8 mouse cellular contexts compared by ENCODE assay signal in the genomic region with DNA sequence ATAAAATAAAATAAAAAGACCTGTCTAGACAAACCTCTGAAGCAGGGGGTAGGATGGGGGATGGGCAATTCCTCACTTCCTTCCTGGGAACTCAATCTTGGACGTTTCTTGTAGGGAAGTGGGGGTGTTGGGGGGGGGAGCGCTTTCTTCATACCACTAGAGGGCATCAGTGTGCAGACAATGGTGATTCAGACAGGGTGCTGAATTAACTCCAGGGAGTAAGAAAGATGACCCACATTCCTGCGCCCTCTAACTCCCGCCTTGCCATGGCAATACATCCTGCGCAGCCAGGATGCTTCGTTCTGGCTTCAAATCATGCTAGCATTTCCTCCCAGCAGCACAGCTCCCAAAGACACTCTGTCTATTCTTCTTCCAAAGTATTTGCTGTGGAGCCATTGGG.
DNase-seq lines count a peak whose midpoint lies in the region; ATAC-seq and TF ChIP-seq lines count a peak whose summit lies in the region.
"Had no signal": no experiment of that assay in that cellular context is flagged by ENCODE, and none has a peak within 500 bp of the region (broad histone marks: within the 10 kb centered on the region; RNA-seq: fewer than 3 reads in every experiment).

No protein-coding gene starts in this region.

- H3K4me3 ChIP-seq in intestine, embryonic 14.5 days (ENCODE audit: low read depth, low read length) = no peak overlapping the region
- H3K4me3 ChIP-seq in intestine, embryonic 16.5 days (ENCODE audit: low read length) = no peak overlapping the region
- no peak overlapping the region for H3K4me3 ChIP-seq in testis, adult 2 months (ENCODE audit: control insufficient read depth, low read depth, low read length)
- H3K4me3 ChIP-seq in embryonic facial prominence, embryonic 10.5 days = no peak overlapping the region
- no peak overlapping the region for H3K4me3 ChIP-seq in stomach, postnatal 0 days (ENCODE audit: low read depth, low read length)
- H3K4me3 ChIP-seq: neural tube, embryonic 13.5 days had no signal

- no peaks in the 10 kb centered on the region for H3K9me3 ChIP-seq in intestine, embryonic 14.5 days (ENCODE audit: control insufficient read depth, low read length)
- no peaks in the 10 kb centered on the region for H3K9me3 ChIP-seq in intestine, embryonic 16.5 days (ENCODE audit: control insufficient read depth, low read length)
- no peaks in the 10 kb centered on the region for H3K9me3 ChIP-seq in embryonic facial prominence, embryonic 10.5 days
- no peaks in the 10 kb centered on the region for H3K9me3 ChIP-seq in stomach, postnatal 0 days (ENCODE audit: control insufficient read depth, low read length)
- H3K9me3 ChIP-seq: neural tube, embryonic 13.5 days had no signal

- H3K4me2 ChIP-seq in intestine, embryonic 14.5 days (ENCODE audit: low read length) = no peak overlapping the region
- H3K4me2 ChIP-seq in intestine, embryonic 16.5 days (ENCODE audit: low read depth, low read length) = no peak overlapping the region
- no peak overlapping the region for H3K4me2 ChIP-seq in stomach, postnatal 0 days (replicated peaks; ENCODE audit: low read depth)
- H3K4me2 ChIP-seq: neural tube, embryonic 13.5 days had no signal

- peak; percentile 54 for DNase-seq in intestine, embryonic 14.5 days (ENCODE audit: low spot score)
- no peak for DNase-seq in testis, postnatal 10 days (ENCODE audit: low spot score)
- DNase-seq in embryonic facial prominence, embryonic 10.5 days (ENCODE audit: low spot score) = peak; percentile 53
- DNase-seq in stomach, postnatal 0 days (ENCODE audit: low spot score) = peak; percentile 36
- no peak for DNase-seq in right cerebral cortex, postnatal 25 days

- no peak for TF ChIP-seq POLR2A in testis, adult 2 months (IDR thresholded peaks at IDR 0.05; ENCODE audit: control insufficient read depth, low read depth, low read length)

- WGBS in intestine, embryonic 14.5 days = 23% methylated on average over 6 of the region's 6 CpGs
- WGBS in intestine, embryonic 16.5 days = 11% methylated on average over 6 of the region's 6 CpGs
- 12% methylated on average over 6 of the region's 6 CpGs for WGBS in embryonic facial prominence, embryonic 10.5 days
- 21% methylated on average over 6 of the region's 6 CpGs for WGBS in stomach, postnatal 0 days

- ATAC-seq in intestine, embryonic 14.5 days (replicated peaks; ENCODE audit: low FRiP score, low TSS enrichment, low read depth) = no peak
- ATAC-seq in intestine, embryonic 16.5 days = no peak
- no peak for ATAC-seq in stomach, postnatal 0 days (ENCODE audit: low FRiP score, low TSS enrichment)

- no peak for TF ChIP-seq EP300 in stomach, postnatal 0 days (optimal IDR thresholded peaks at IDR 0.05)

- H3K9ac ChIP-seq in intestine, embryonic 14.5 days (ENCODE audit: low read length) = no peak overlapping the region
- H3K9ac ChIP-seq in intestine, embryonic 16.5 days (ENCODE audit: low read depth, low read length) = no peak overlapping the region
- H3K9ac ChIP-seq in stomach, postnatal 0 days (ENCODE audit: low read length) = no peak overlapping the region
- H3K9ac ChIP-seq: neural tube, embryonic 13.5 days had no signal

- no peaks in the 10 kb centered on the region for H3K4me1 ChIP-seq in intestine, embryonic 14.5 days (replicated peaks; ENCODE audit: control insufficient read depth, insufficient read depth, low read length)
- no peaks in the 10 kb centered on the region for H3K4me1 ChIP-seq in intestine, embryonic 16.5 days (ENCODE audit: control insufficient read depth, insufficient read depth, low read length)
- peaks cover 2% of the 10 kb centered on the region; the same call in 1 of the 2 replicates for H3K4me1 ChIP-seq in testis, adult 2 months (ENCODE audit: control insufficient read depth, insufficient read depth, low read length)
- 0 out of 2 replicates have a peak, but pooled peaks cover 3% of the 10 kb centered on the region for H3K4me1 ChIP-seq in embryonic facial prominence, embryonic 10.5 days
- H3K4me1 ChIP-seq in stomach, postnatal 0 days (replicated peaks; ENCODE audit: control insufficient read depth, insufficient read depth) = no peaks in the 10 kb centered on the region

- no peaks in the 10 kb centered on the region for H3K27me3 ChIP-seq in intestine, embryonic 14.5 days (replicated peaks; ENCODE audit: control insufficient read depth, insufficient read depth, low read length)
- H3K27me3 ChIP-seq in intestine, embryonic 16.5 days (replicated peaks; ENCODE audit: control insufficient read depth, insufficient read depth, low read length) = no peaks in the 10 kb centered on the region
- H3K27me3 ChIP-seq in testis, adult 2 months (ENCODE audit: control insufficient read depth, insufficient read depth, low read length) = no peaks in the 10 kb centered on the region
- no peaks in the 10 kb centered on the region for H3K27me3 ChIP-seq in embryonic facial prominence, embryonic 10.5 days (replicated peaks; ENCODE audit: low read depth, poor library complexity, severe bottlenecking)
- no peaks in the 10 kb centered on the region for H3K27me3 ChIP-seq in stomach, postnatal 0 days (ENCODE audit: control insufficient read depth, insufficient read depth, low read length)
- H3K27me3 ChIP-seq: neural tube, embryonic 13.5 days had no signal

- peak; percentile 6; the same call in 1 of the 2 replicates for TF ChIP-seq CTCF in testis, adult 2 months (IDR thresholded peaks at IDR 0.05; ENCODE audit: control insufficient read depth, insufficient read depth, insufficient replicate concordance, low read depth, low read length)
- TF ChIP-seq CTCF in stomach, postnatal 0 days (IDR thresholded peaks at IDR 0.05; ENCODE audit: low read depth) = peak; percentile 70

- H3K27ac ChIP-seq in intestine, embryonic 14.5 days (ENCODE audit: low read depth) = no peak overlapping the region
- no peak overlapping the region for H3K27ac ChIP-seq in intestine, embryonic 16.5 days (ENCODE audit: low read length)
- H3K27ac ChIP-seq in testis, adult 2 months (ENCODE audit: control insufficient read depth, insufficient read depth, low read depth, low read length) = no peak overlapping the region
- no peak overlapping the region for H3K27ac ChIP-seq in embryonic facial prominence, embryonic 10.5 days (replicated peaks)
- H3K27ac ChIP-seq in stomach, postnatal 0 days (replicated peaks) = no peak overlapping the region
- H3K27ac ChIP-seq: neural tube, embryonic 13.5 days had no signal

- H3K36me3 ChIP-seq in intestine, embryonic 14.5 days (ENCODE audit: control insufficient read depth, insufficient read depth, low read length) = no peaks in the 10 kb centered on the region
- H3K36me3 ChIP-seq in intestine, embryonic 16.5 days (ENCODE audit: control insufficient read depth, insufficient read depth, low read length) = no peaks in the 10 kb centered on the region
- H3K36me3 ChIP-seq in testis, adult 2 months (ENCODE audit: control insufficient read depth, insufficient read depth, low read length) = no peaks in the 10 kb centered on the region
- no peaks in the 10 kb centered on the region for H3K36me3 ChIP-seq in embryonic facial prominence, embryonic 10.5 days (replicated peaks)
- no peaks in the 10 kb centered on the region for H3K36me3 ChIP-seq in stomach, postnatal 0 days (ENCODE audit: control insufficient read depth, insufficient read depth, low read length)
- H3K36me3 ChIP-seq: neural tube, embryonic 13.5 days had no signal

Comparison
In these comparisons a context has a peak if more than half of its experiments do, and no peak if none do; other contexts are left out.
1. DNase-seq: peak in intestine, embryonic 14.5 days (single experiment), embryonic facial prominence, embryonic 10.5 days (single experiment) and stomach, postnatal 0 days (single experiment); none in testis, postnatal 10 days (single experiment) and right cerebral cortex, postnatal 25 days (single experiment).